Mouse (Mus musculus) spleen, postnatal 36 days (tissue): Measurements from ENCODE around the gene Vmn2r49.
"Not testable (repeated sequence)": the region's sequence is repeated elsewhere in the genome, so short reads cannot be mapped to it uniquely, and the experiment has no call there.

Experiments
- DNase-seq, 2 experiments: peaks; one replicate each; pipeline ENCODE4 v3.0.0; 2022; ENCODE audit warnings: low spot score in 2 of 2, mixed read lengths in 1 of 2

The Vmn2r49 gene

GRCm38 (mm10) chr7:9992157-9992556 lies at the start of gene Vmn2r49:
Gene Vmn2r49 (minus strand): TSS chr7:9992257.
- not testable (repeated sequence) for DNase-seq

- not testable (repeated sequence) for DNase-seq
These were observed 38.6 kb downstream of the Vmn2r49 start, which contains the start of gene Vmn2r48 for GRCm38 (mm10) chr7:9953485-9953884. Gene Vmn2r48 (minus strand): TSS chr7:9953585.
